Mouse (Mus musculus): Measurements from ENCODE around the gene Col27a1. TPM values are rescaled to one million over a fixed set of nuclear protein-coding genes. Genes with fewer than 3 reads are reported as not detected.

The Col27a1 gene
- polyA plus RNA-seq, 1 experiment from 2014 or later = 1.8 TPM

DNA sequence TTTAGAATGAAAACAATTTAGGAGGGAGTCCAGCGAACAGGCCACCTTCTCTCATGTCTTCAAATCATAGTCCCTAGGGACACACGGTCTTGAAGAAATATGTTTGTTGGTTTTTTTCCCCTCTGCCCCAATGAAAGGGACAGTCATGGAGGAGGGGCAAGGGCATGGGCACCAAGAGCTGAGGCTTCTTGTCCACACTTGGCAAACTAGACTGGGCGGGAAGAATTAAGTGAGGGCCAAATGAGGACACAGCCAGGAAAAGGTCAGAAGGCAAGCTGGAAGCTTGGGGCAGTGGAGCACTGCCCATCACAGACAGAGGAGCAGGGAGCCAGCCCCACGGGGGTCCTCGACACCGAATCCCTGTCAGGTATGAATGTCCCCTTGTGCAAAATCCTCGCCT lies 9.9 kb upstream of the Col27a1 start:
- Histone ChIP-seq H3K27me3 (no peaks in the 10 kb centered on the region), H3K9ac (no peak overlapping the region), H3K36me3 (replicated peaks) (no peaks in the 10 kb centered on the region), H3K4me1 (replicated peaks) (peaks cover 3% of the 10 kb centered on the region; the same call in 1 of the 2 replicates), H3K27ac (replicated peaks) (no peak overlapping the region), H3K4me3 (replicated peaks) (no peak overlapping the region), H3K4me2 (no peak overlapping the region), H3K9me3 (replicated peaks) (no peaks in the 10 kb centered on the region)
- 60% methylated on average over 7 of the region's 7 CpGs for WGBS (ENCODE audit: insufficient replicate concordance)
- ATAC-seq (ENCODE audit: insufficient read depth) = no peak

DNA sequence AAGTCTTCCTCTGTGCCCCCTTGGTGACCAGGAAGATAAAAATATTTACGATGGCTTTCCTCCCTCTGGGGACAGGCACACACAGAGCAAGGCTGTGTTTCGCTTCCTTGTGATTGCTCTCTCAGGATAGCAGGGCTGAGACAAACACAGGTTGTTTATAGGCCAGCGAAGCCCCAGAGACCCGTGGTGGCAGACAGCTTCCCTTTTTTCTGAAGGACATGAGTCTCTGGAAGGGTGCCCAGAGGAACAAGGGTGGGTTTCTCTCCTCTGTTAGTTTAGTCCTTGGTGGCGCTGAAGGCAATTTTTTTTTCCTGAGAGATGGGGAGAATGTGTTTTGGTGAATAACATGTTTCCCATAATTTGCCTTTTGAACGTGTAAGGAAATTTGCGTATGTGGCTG lies 8.2 kb upstream of the Col27a1 start:
- Histone ChIP-seq H3K9ac (no peak overlapping the region), H3K4me2 (no peak overlapping the region), H3K4me1 (replicated peaks) (peaks cover 3% of the 10 kb centered on the region; the same call in 1 of the 2 replicates), H3K4me3 (replicated peaks) (no peak overlapping the region), H3K9me3 (replicated peaks) (no peaks in the 10 kb centered on the region), H3K27ac (replicated peaks) (no peak overlapping the region), H3K27me3 (no peaks in the 10 kb centered on the region), H3K36me3 (replicated peaks) (no peaks in the 10 kb centered on the region)
- no peak for ATAC-seq (ENCODE audit: insufficient read depth)
- 38% methylated on average over 7 of the region's 7 CpGs for WGBS (ENCODE audit: insufficient replicate concordance)

DNA sequence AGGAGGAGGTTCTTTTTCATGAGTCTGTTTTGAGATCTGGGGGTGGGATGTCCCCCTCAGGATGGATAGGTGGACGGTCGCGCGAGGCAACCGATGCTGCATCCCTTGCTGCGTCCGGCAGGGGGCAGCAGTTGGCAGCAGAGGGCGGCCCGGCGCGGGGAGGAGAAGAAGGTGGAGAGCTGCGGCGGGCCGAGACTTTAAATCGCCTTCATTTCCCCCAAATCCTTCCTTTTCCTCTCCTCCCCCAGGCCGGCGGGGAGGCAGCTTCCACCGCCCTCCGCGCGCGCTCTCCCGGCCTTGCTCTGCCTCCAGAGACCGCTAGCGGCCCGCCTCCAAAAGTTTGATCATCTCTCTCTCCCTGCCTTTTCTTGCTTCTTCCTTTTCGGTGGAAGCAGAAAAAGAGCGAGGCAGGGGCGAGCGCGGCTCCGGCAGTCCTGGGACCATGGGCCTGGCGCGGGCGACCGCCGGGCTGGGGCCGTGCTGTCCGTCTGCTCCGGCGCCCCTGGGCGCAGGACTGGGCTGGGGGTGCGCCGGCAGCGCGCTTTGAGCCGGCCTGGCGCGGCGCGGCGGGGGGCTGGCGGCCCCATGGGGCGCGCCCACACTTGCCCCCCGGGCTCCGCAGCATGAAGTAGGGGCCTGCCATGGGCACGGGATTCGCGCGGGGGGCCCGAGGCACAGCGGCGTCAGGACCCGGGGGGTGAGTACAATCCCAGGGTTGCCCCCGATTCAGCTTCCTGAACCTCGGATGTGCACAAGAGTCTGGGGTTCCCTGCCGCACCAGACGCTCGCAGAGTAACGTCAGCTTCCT lies 1.6 kb downstream of the Col27a1 start:
- Histone ChIP-seq H3K9ac (peak overlapping the region; percentile 30; the same call in 1 of the 2 replicates), H3K4me1 (replicated peaks) (no peaks in the 10 kb centered on the region; the same call in none of the 2 replicates), H3K36me3 (replicated peaks) (no peaks in the 10 kb centered on the region), H3K9me3 (replicated peaks) (no peaks in the 10 kb centered on the region), H3K27me3 (peaks cover 57% of the 10 kb centered on the region), H3K4me2 (peak overlapping the region; percentile 67), H3K27ac (replicated peaks) (no peak overlapping the region), H3K4me3 (replicated peaks) (peak overlapping the region; percentile 57)
- under 1% methylated on average over 71 of the region's 71 CpGs for WGBS (ENCODE audit: insufficient replicate concordance)
- ATAC-seq (ENCODE audit: insufficient read depth) = 0 out of 2 replicates have a peak, but pooled peaks have one; percentile 13

DNA sequence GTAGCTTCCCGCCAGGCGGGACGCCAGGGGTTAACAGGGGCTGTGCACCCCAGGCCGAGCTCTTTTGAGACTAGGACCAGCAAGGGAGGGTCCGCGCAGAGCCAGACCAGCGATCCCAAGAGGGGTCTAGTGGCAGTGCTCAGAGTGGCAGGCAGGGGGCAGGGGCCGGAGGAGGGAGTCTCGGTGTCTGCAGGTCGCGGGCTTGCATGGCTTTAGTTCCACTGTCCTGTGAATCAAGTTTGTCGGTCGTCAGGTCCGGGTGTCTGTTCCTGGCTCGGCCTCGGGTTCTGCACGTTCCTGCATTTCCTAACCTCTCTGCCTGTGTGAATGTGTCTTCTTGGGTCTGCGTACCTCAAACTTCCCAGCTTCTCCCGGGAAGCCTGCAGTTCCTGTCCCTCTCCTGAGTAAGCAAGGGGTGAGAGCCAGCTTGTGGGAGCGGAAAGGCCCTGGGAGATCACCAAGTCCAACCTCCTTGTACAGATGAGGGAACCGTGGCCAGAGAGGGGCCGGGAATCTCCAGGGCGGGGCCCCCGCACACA lies 2.3 kb downstream of the Col27a1 start:
- ATAC-seq (ENCODE audit: insufficient read depth) = 0 out of 2 replicates have a peak, but pooled peaks have one; percentile 18
- no peak overlapping the region for H3K27ac ChIP-seq (replicated peaks)
- H3K36me3 ChIP-seq (replicated peaks) = no peaks in the 10 kb centered on the region
- peaks cover 57% of the 10 kb centered on the region for H3K27me3 ChIP-seq
- peak overlapping the region; percentile 57 for H3K4me3 ChIP-seq (replicated peaks)
- H3K4me1 ChIP-seq (replicated peaks) = no peaks in the 10 kb centered on the region; the same call in none of the 2 replicates
- H3K4me2 ChIP-seq = peak overlapping the region; percentile 67
- peak overlapping the region; percentile 30; the same call in 1 of the 2 replicates for H3K9ac ChIP-seq
- no peaks in the 10 kb centered on the region for H3K9me3 ChIP-seq (replicated peaks)
- WGBS (ENCODE audit: insufficient replicate concordance) = 4% methylated on average over 24 of the region's 24 CpGs

DNA sequence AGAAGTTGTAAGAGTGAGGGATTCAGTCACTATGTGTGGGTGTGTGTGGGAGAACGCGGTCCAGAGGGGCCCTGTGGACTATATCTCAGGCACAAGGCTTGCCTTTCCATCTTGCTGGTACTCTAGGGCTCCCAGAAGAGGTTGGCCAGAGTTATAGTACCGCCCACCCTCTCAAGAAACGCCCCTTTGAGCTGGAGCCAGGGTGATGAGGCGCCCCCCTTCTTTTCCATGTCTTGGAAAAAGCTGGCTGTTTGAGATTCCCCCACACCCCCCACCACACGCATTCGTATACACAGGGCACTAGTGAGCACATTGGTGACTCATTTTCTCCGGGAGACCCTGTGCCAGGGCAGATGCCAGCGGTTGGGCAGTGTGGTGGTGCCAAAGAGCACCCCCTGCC lies 2.8 kb downstream of the Col27a1 start:
- Histone ChIP-seq H3K27ac (replicated peaks) (no peak overlapping the region), H3K36me3 (replicated peaks) (no peaks in the 10 kb centered on the region), H3K4me3 (replicated peaks) (peak overlapping the region; percentile 57), H3K4me2 (peak overlapping the region; percentile 67), H3K4me1 (replicated peaks) (no peaks in the 10 kb centered on the region; the same call in none of the 2 replicates), H3K9ac (peak overlapping the region; percentile 30; the same call in 1 of the 2 replicates), H3K9me3 (replicated peaks) (no peaks in the 10 kb centered on the region), H3K27me3 (peaks cover 54% of the 10 kb centered on the region)
- peak; percentile 18; the same call in 1 of the 2 replicates for ATAC-seq (ENCODE audit: insufficient read depth)
- 26% methylated on average over 9 of the region's 9 CpGs for WGBS (ENCODE audit: insufficient replicate concordance)

DNA sequence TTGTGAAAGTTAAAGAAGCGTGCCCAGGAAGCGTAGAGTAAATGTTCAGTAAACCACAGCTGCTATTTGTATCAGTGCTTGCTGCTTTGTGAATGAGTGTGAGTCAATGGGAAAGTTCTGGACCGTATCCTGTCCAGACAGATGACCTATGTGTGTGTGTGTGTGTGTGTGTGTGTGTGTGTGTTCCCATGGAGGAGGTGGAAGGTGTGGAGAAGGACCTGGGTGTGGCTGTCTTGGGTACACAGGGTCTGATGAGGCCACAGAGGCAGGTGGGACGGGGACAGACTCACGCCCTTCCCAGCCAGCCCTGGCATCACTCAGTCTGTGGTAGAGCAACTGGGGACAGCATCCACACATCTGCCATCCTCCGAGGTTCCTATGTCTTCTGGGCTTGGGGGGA lies 3.7 kb downstream of the Col27a1 start:
- no peak overlapping the region for H3K4me2 ChIP-seq
- H3K9me3 ChIP-seq (replicated peaks) = no peaks in the 10 kb centered on the region
- peaks cover 47% of the 10 kb centered on the region for H3K27me3 ChIP-seq
- H3K36me3 ChIP-seq (replicated peaks) = no peaks in the 10 kb centered on the region
- no peak overlapping the region for H3K27ac ChIP-seq (replicated peaks)
- H3K4me1 ChIP-seq (replicated peaks) = no peaks in the 10 kb centered on the region; the same call in none of the 2 replicates
- no peak overlapping the region for H3K4me3 ChIP-seq (replicated peaks)
- H3K9ac ChIP-seq = no peak overlapping the region
- WGBS (ENCODE audit: insufficient replicate concordance) = 52% methylated on average over 6 of the region's 6 CpGs
- ATAC-seq (ENCODE audit: insufficient read depth) = no peak

DNA sequence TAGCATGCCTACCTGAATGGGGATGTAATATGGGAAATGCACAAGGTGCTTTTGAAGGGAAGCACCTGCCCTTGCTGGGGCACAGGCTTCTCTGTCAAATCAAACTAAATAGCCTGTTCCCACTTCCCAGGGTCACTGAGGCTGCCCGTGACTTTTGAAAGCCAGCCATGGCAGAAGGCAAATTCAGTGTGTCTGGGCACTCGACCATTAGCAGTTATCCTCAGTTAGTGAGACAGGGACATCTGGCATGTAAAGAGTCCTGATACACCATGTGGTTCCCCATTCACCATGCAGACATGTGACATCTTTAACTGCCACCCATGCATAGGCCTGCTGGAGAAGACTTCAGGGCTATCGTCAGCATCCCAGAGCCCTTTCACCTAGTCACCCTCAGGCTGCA lies 5.3 kb downstream of the Col27a1 start:
- no peak overlapping the region for H3K9ac ChIP-seq
- no peak overlapping the region for H3K4me2 ChIP-seq
- H3K27ac ChIP-seq (replicated peaks) = no peak overlapping the region
- no peaks in the 10 kb centered on the region for H3K36me3 ChIP-seq (replicated peaks)
- H3K4me1 ChIP-seq (replicated peaks) = no peaks in the 10 kb centered on the region; the same call in none of the 2 replicates
- H3K4me3 ChIP-seq (replicated peaks) = no peak overlapping the region
- 69% methylated on average over 3 of the region's 3 CpGs for WGBS (ENCODE audit: insufficient replicate concordance)
- ATAC-seq (ENCODE audit: insufficient read depth) = no peak
- H3K27me3 ChIP-seq = peaks cover 31% of the 10 kb centered on the region
- no peaks in the 10 kb centered on the region for H3K9me3 ChIP-seq (replicated peaks)

DNA sequence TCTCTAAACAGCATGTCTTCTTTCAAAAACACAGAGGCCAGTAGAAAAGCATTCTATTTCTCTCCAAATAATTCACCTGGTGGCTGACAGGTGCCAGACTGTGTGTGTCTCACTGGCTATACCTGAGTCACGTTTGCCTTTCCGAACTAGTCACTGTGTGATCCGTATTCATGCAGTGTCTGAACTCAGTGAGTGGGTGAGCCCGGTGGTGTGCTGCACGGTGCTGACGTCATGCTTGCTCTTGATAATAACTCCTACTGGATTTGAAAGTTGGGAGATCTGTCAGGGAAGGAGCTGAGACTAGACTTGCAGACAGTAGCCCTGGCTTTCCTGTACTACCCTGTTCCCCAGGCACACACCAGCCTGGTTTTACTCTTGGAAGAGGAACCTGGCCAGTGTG lies 5.8 kb downstream of the Col27a1 start:
- Histone ChIP-seq H3K9me3 (replicated peaks) (no peaks in the 10 kb centered on the region), H3K27me3 (peaks cover 26% of the 10 kb centered on the region), H3K4me3 (replicated peaks) (no peak overlapping the region), H3K36me3 (replicated peaks) (no peaks in the 10 kb centered on the region), H3K9ac (no peak overlapping the region), H3K4me1 (replicated peaks) (no peaks in the 10 kb centered on the region; the same call in 1 of the 2 replicates), H3K4me2 (no peak overlapping the region), H3K27ac (replicated peaks) (no peak overlapping the region)
- ATAC-seq (ENCODE audit: insufficient read depth) = no peak
- WGBS (ENCODE audit: insufficient replicate concordance) = 63% methylated on average over 6 of the region's 6 CpGs

DNA sequence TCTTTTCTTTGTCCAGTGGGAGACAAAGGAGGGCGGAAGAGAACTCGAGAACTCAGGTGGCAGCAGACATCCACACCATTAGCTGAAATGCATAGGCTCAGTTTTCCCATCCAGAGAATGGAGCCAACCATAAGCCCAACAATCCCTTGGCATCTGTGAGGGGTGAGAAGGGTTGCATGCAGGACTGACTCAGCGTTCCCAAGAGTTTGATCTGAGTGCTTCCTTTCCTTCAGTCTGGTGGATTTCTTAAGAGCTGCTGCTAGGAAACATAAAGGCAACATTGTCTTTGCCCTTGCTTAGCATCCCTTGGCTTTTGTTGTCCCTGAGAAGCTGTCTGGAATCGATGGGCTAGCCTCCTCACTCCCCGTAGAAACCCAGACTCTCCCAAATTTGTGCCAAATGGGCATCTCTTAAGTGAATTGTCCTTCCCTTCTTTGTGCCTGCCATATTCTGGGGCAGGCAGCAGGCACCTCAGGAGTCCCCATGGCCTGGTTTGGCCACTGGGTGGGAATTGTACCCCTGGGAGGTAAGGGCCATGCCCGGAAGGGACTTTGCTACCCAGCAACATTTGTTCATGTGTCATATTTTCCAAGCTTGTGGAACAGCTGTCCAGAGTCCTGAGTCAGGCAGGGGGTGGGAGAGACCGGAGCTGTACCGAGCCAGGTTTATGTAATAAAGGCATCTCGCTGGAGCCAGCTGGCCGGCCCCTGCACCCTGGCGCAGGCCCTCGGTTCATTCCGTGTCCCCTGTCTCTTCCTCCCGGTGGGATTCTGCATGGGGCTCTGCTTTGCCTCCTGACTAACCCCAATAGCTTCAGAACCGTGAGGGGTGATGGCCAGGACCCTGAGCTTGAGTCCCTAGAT lies 7.5 kb downstream of the Col27a1 start:
- Histone ChIP-seq H3K36me3 (replicated peaks) (no peaks in the 10 kb centered on the region), H3K4me2 (no peak overlapping the region), H3K27ac (replicated peaks) (no peak overlapping the region), H3K4me1 (replicated peaks) (no peaks in the 10 kb centered on the region), H3K9me3 (replicated peaks) (no peaks in the 10 kb centered on the region), H3K9ac (no peak overlapping the region), H3K27me3 (peaks cover 9% of the 10 kb centered on the region), H3K4me3 (replicated peaks) (no peak overlapping the region)
- ATAC-seq (ENCODE audit: insufficient read depth) = no peak
- WGBS (ENCODE audit: insufficient replicate concordance) = 66% methylated on average over 15 of the region's 15 CpGs

DNA sequence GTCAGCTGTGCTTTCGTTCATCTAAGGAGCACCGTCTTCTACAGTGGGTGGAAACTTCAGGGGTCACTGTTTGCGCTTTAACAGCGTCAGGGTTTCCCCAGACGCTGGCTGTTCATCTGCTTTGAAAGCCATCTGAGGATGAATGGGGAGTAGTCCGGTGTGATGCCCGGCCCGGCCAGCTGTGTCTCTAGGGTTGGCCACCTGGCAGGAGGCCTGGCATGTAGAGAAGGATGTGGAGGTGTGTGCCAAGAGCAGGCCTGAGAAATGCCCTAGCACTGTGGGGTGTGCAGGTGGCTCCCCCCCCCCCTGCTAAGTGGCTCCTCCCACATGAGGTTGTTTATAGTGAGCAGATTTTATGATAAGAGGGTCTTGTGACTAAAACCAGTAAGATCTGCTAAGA lies 8.4 kb downstream of the Col27a1 start:
- Histone ChIP-seq H3K9ac (no peak overlapping the region), H3K9me3 (replicated peaks) (no peaks in the 10 kb centered on the region), H3K27ac (replicated peaks) (no peak overlapping the region), H3K4me3 (replicated peaks) (no peak overlapping the region), H3K4me1 (replicated peaks) (no peaks in the 10 kb centered on the region), H3K4me2 (no peak overlapping the region), H3K27me3 (no peaks in the 10 kb centered on the region), H3K36me3 (replicated peaks) (no peaks in the 10 kb centered on the region)
- ATAC-seq (ENCODE audit: insufficient read depth) = no peak
- 74% methylated on average over 8 of the region's 8 CpGs for WGBS (ENCODE audit: insufficient replicate concordance)

DNA sequence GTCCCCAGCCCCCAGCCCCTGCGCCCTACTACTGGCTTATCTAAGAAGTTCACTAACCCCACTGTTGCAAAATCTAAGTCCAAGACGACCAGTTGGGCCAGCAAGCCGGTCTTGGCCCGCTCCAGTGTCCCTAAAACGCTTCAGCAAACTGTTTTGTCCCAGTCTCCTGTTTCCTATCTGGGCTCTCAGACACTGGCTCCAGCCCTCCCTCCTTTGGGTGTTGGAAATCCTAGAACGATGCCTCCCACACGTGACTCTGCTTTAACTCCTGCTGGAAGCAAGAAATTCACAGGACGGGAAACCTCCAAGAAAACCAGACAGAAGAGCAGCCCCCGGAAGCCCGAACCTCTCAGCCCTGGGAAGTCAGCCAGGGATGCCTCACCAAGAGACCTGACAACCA lies 11.6 kb downstream of the Col27a1 start:
- ATAC-seq (ENCODE audit: insufficient read depth) = no peak
- Histone ChIP-seq H3K4me2 (no peak overlapping the region), H3K4me1 (replicated peaks) (no peaks in the 10 kb centered on the region), H3K36me3 (replicated peaks) (no peaks in the 10 kb centered on the region), H3K27ac (replicated peaks) (no peak overlapping the region), H3K9me3 (replicated peaks) (no peaks in the 10 kb centered on the region), H3K9ac (no peak overlapping the region), H3K4me3 (replicated peaks) (no peak overlapping the region), H3K27me3 (no peaks in the 10 kb centered on the region)
- WGBS (ENCODE audit: insufficient replicate concordance) = 58% methylated on average over 10 of the region's 10 CpGs

Measured in liver, embryonic 15.5 days (tissue).